Mouse (Mus musculus): ENCODE measurements at regions not wholly inside any gene's neighbourhood (a gene's known extent, or its start where the extent isn't known, plus 50 kb on each side); places are given as distances from the start of the nearest gene placed in this dataset.
"Not testable (repeated sequence)": the region's sequence is repeated elsewhere in the genome, so short reads cannot be mapped to it uniquely, and the experiment has no call there.

DNA sequence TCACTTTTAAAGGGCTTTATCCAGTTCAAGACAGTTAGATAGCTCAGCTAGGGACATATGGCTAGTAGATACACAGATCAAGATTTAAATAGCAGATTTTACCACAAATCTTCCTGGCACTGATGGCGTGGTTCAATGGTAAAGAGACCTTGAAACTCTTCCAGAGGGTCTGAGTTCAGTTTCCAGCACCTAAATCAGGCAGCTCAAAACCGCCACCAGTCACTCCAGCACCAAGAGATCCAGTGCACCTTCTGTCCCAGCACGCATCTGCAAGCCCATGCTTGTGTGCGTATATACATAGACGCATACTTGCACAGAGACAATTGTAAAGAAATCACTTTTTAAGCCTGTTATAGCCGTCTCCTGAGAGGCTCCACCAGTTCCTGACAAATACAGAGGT is 454.0 kb upstream of the Jmjd1c start:
- DNase-seq (ENCODE audit: low spot score in 2 of 2): no peak

- no peak for DNase-seq (ENCODE audit: low spot score in 2 of 2)
These were observed 452.8 kb upstream of the Jmjd1c start for GRCm38 (mm10) chr10:66643160-66643559.

- DNase-seq (ENCODE audit: low spot score in 2 of 2): no peak
These were observed 438.4 kb upstream of the Jmjd1c start for GRCm38 (mm10) chr10:66657520-66657919.

- no peak for DNase-seq (ENCODE audit: low spot score in 2 of 2)
These were observed 412.8 kb upstream of the Jmjd1c start for GRCm38 (mm10) chr10:66683160-66683559.

- not testable (repeated sequence) for DNase-seq (ENCODE audit: low spot score in 2 of 2)
These were observed 406.7 kb upstream of the Jmjd1c start for GRCm38 (mm10) chr10:66689196-66689595.

DNA sequence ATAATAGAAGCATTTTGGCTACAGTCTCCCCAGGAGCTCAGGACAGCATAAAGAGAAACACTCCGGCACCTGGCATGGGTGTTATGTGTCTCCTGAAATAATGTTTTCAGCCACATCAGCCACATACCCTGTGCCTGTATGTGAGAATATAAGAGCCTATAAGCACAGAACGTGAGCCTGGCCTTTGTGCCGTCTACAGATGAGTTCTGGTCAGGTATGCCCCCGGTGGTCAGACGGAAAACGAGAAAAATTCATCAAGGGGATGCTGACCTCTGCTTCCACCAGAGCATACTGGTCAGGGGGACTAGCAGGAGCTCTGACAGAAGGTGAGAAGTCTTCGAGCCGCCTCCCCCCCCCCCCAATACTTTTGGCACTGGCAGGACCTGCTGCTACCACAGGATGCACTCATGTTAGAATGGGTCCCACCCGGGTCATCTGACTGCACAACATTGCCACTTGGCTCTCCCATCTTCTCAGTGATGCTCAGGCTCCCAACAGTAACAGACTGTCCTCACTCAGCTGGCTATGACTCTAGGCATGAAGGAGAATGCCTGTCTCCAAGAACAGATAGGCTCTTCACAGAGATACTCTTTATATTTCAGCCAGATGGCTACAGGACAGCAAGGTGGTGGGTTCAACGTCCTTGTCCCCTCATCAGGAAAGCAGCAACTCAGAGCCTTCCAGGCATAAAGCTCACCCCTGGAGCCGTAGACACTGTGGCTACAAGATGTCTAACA is 401.2 kb upstream of the Jmjd1c start:
- no peak for DNase-seq (ENCODE audit: low spot score in 2 of 2)

- peak in 1 of 2 experiments; percentile 58 for DNase-seq (ENCODE audit: low spot score in 2 of 2)
These were observed 381.0 kb upstream of the Jmjd1c start for GRCm38 (mm10) chr10:66714926-66715325.

DNA sequence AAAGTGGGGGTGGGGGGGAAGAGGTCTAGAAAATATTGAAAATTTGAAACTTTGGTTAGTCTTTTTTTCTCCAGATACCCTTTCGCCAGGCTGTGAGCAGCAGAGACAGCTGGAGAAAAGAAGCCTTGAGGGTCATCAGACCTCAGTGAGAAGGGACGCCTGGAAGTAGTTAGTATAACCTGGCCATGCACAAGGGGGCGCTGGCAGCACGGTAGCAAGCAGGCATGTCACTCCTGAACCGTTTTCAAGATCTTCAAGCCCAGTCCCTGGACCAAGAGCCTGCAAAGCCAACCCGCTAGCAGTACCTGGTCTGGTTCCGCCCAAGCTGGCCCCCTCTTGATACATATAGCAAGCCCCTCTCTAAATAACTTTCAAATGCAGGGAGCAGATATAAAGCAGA is 378.0 kb upstream of the Jmjd1c start:
- DNase-seq (ENCODE audit: low spot score in 2 of 2): no peak

GRCm38 (mm10) chr10:66719796-66720195 is 376.1 kb upstream of the Jmjd1c start:
- DNase-seq (ENCODE audit: low spot score in 2 of 2): no peak

DNA sequence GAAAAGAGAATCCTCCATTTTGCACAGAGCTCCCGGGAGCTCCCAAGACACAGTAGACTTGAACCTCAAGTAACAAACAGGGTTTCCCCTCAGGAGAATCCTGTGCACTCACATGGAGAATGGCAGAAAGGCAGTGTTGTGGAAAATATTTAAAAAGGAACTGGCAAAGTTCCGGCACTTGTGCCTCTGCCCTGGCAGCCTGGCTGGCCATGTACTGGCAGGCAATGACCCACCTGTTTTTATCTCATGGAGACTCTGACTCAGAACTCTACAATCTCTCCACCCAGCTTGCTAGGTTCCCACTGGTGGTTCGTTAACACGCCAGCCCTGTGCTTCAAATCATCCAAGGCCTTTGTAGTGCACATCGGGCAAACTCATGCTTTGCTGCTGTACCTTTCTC is 362.3 kb upstream of the Jmjd1c start:
- peak in 1 of 2 experiments; percentile 39 for DNase-seq (ENCODE audit: low spot score in 2 of 2)

DNA sequence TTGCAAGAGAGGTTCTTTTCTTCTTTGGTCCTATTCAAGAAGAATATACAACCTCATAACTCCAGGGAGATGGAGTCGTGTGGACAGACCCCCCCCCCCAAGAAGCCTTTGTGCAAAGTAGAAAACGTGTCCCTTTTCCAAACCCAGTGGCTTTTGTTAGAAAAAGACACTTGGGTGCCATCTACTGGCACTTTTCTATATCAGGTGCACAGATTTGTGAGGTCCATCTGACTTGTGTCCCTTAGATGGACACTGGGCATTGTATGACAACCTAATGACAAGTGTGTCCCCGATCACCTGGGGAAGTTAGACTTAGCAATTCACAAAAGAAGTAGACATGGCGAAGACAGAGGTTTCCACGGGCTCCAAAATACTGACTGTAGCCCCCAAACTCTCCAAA is 361.1 kb upstream of the Jmjd1c start:
- no peak for DNase-seq (ENCODE audit: low spot score in 2 of 2)

- peak in 1 of 2 experiments; percentile 4 for DNase-seq (ENCODE audit: low spot score in 2 of 2)
These were observed 356.9 kb upstream of the Jmjd1c start for GRCm38 (mm10) chr10:66739017-66739416.

DNA sequence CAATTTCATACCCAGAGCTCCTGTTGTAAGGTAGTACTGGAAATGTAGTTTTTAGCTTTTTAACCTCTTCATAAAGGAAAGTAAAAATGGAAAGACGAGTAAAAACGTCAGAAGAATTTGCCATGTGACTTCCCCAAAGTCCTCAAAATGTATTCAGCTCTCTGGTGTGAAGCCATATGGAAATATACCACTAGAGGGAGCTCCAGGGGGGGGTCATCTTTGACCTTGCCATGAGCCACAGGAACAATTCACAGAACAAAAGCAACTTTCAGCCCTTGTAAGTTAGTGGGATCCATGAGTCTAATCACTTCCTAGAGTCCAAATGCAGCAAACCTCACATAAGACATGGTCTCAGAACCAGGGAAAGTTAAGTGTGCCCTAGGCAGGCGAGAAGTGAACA is 354.1 kb upstream of the Jmjd1c start:
- peak in 1 of 2 experiments; percentile 47 for DNase-seq (ENCODE audit: low spot score in 2 of 2)

DNA sequence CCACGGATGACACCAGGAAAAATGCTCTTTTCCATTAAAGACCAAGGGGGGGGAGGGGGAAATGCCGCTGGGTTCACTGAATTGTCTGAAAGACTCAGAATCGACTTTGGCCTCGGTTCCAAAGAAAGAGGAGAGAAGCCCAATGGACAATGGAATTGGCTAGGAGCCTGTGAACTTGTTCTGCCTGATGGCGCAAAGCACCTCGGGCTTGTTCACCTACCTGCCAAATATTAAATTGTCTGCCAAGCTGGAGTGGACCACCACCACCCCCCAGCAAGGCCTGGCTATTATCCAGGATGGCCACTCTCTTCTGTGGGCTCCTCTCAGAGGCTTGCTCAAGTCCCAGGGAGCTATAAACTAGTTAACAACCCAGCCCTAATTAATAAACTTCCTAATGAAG is 352.7 kb upstream of the Jmjd1c start:
- peak in 1 of 2 experiments; percentile 58 for DNase-seq (ENCODE audit: low spot score in 2 of 2)

GRCm38 (mm10) chr10:66745871-66746270 is 350.1 kb upstream of the Jmjd1c start:
- DNase-seq (ENCODE audit: low spot score in 2 of 2): peak in 1 of 2 experiments; percentile 50

DNA sequence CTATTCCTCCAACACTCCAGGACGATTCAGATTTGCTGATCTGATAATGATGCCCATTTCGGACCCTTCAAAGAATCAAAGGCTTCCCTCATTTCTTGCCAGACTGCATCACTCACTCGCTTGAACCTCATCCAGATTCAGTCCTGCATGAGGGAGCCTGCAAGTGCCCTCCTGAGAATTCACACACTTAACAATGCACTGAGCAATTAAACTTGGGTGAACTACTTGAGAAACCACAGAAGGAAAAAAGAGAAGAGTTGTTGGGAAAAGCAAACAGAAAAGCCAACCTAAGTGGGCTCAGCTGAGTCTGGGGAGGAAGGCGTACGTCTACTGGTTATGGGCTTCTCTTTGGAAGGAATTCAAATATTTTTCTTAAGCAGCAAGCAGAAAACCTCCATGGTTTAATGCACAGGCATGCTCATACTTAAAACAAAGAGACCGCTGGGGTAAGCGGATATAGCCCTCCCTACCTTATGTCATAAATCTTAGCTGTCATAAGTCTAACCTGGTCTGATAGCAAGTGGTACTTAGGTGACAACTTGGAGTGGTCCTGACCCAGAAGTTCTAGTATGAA is 343.6 kb upstream of the Jmjd1c start:
- DNase-seq (ENCODE audit: low spot score in 2 of 2): peak in 1 of 2 experiments; percentile 20

DNA sequence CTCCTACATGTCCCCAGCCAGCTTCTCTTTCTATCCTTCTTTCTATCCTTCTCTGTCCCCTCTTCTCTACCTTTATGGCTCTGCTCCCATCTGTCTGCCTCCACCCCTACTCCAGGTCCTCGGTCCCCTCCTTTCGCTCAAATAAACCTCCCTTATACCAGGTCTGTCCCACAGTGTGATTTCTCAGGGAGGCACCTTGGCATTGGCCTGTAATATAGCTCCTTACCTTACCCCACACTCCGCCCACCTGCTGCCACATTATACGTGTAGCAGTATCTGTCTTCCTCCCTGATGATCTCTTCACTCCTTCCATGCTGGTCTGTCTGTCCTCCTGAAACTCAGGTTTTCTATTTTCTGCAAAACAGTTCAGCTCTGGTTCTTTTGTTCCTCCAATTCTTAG is 339.1 kb upstream of the Jmjd1c start:
- peak in 1 of 2 experiments; percentile 52 for DNase-seq (ENCODE audit: low spot score in 2 of 2)

GRCm38 (mm10) chr10:66770161-66771030 is 325.5 kb upstream of the Jmjd1c start:
- no peak for DNase-seq (ENCODE audit: low spot score in 2 of 2)

- no peak for DNase-seq (ENCODE audit: low spot score in 2 of 2)
These were observed 315.4 kb upstream of the Jmjd1c start for GRCm38 (mm10) chr10:66780335-66781170.

DNA sequence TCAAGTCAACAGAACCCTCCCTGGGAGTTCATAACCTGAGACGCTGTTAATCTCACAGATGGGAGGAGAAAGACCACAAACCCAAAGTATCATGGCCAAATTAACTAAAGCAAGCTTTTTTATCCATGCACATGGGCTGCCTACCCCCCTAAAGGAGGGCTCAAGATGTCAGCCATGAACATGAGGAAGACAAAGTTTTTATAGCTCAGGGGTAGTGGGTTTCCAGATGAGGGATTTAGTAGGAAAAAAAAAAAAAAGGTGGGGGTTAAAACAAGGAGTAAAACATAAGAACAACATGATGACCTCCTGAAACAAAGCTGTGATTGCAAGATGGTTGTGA is 314.8 kb upstream of the Jmjd1c start:
- no peak for DNase-seq (ENCODE audit: low spot score in 2 of 2)

DNA sequence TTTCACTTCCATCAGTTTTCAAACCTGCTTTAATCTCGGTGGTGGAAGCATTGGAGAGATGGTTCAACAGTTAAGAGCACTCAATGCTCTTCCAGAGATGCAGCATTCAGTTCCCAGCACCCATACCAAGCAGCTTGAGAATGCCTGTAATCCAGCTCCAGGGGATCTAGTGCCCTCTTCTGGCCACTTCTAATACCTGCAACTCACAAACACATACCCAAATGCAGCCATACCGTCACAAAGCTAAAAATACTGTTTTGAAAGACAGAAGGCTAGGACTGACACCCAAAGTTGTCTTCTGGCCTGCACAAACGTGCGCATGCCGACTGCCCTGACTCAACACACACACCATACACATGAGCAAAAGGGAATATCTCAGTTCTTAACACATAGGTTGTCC is 313.9 kb upstream of the Jmjd1c start:
- no peak for DNase-seq (ENCODE audit: low spot score in 2 of 2)

DNA sequence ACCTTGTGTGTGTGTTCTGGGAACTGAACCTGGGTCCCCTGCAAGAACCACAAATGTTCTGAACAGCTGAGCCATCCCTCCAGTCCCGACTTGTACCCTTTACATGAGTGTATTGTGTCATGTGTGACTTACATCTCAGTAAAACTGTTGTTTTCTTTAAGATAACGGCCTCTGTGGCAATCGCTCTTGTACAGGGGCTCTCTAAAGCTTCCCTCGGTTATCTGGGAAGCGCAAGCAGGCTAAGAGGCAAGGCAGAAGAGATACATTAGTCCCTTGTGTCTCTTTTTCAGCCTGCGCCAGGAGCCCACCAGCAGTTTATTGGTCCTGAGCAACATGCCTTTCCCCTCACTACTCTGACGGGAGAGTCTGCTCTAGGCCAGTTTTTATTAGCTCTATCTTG is 308.1 kb upstream of the Jmjd1c start:
- no peak for DNase-seq (ENCODE audit: low spot score in 2 of 2)

Data from urinary bladder, postnatal 4 days (tissue).